Mouse (Mus musculus): Measurements from ENCODE around the gene Irgc1. TPM values are rescaled to one million over a fixed set of nuclear protein-coding genes. Genes with fewer than 3 reads are reported as not detected.
A peak's percentile ranks its signal among the peaks of the same experiment; 100 is the strongest.
"Not testable (repeated sequence)": the region's sequence is repeated elsewhere in the genome, so short reads cannot be mapped to it uniquely, and the experiment has no call there.

Gene Irgc1
- total RNA-seq, 4 experiments from 2014 or later: not detected

- no peak for DNase-seq
These were observed 20.4 kb downstream of the Irgc1 start for GRCm38 (mm10) chr7:24431713-24432112.

DNA sequence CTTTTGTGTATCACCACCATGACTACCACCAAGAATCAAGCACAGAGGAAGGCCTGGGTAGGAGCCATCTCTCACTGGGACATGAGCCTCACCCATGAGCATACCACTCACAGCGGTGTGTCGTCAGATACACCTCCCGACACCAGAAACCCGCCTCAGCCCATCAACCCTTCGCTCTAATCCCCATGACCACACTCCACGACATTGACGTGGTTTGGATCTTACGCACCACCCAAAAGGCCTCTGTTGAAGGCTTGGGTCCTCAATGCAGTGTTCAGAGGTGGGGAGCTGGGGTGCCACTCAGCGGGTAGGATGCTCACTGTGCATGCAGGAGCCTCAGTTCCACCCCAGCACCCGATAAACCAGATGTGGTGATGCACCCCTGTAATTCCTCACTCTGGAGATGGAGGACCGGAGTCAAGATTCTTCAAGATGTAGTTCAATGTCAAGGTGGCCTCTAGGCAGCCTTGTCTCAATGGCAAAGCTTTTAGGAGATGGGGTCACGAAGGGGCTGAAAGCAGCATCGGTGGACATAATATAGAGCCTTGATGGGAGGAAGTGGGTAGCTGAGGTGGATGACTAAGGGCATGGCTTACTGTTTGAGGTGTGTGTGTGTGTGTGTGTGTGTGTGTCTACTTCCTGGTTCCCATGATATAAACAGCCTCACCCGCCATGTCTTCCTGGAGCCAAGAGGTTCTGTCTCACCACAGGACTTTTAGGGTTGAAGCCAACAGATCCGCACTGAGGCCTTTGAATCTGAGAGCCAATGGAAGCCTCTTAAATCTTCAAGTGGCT lies 21.3 kb downstream of the Irgc1 start:
- no peak for DNase-seq

- no peak for DNase-seq
These were observed 22.5 kb downstream of the Irgc1 start for GRCm38 (mm10) chr7:24429413-24430112.

GRCm38 (mm10) chr7:24428725-24429124 lies 23.4 kb downstream of the Irgc1 start:
- no peak for DNase-seq

GRCm38 (mm10) chr7:24427168-24427567 lies 24.9 kb downstream of the Irgc1 start:
- no peak for DNase-seq

DNA sequence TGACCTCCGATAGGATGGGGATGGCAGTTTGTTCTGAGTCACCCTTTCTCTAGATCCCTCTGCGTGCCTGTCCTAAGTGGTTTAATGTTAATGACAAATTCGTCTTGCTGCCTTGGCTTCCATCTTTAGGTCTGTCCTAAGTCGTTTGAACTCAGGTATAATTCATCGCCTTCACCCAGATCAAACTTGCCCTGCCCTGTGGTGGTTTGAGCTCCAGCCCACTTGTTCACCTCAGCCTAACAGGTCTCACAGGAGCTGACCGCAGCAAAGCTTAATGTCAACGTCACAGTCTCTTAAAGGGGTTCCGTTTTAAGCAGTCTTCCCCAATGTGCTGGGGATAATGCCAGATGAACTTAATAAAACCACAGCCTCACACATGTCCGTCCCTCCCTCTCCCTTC lies 26.2 kb downstream of the Irgc1 start:
- DNase-seq: no peak

GRCm38 (mm10) chr7:24423956-24424732 lies 28.0 kb downstream of the Irgc1 start:
- DNase-seq: no peak

DNA sequence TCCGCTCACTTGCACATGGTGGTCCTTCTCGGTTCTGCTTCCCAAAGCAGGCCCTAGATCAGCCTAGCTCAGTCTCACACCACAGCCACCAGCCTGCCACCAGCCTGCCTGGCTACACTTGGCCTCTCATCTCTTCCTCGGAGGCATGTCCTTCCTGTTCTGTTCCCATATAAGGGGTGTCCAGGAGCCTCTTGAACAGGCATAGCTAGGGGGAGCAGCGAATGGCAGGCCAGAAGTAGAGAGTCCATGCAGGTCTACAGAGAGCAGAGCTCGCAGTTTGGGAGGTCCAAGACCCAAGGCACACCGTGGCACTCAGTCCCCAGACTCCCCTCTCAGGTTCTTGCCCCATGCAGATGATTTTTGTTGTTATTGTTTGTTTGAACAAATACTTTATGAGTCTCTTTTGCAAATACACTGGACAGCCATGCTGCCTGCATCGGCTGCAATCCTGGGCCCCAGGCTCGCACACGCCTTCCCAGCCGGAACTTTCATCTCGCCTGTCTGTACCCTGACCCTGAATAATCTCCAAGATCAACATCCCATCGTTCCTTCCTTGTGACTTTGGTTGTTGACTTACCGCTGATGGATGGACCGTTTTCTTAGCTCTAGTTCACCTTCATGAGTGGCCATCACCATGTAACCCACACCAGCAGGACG lies 28.9 kb downstream of the Irgc1 start:
- no peak for DNase-seq

GRCm38 (mm10) chr7:24422251-24422650 lies 29.8 kb downstream of the Irgc1 start:
- DNase-seq: no peak

DNA sequence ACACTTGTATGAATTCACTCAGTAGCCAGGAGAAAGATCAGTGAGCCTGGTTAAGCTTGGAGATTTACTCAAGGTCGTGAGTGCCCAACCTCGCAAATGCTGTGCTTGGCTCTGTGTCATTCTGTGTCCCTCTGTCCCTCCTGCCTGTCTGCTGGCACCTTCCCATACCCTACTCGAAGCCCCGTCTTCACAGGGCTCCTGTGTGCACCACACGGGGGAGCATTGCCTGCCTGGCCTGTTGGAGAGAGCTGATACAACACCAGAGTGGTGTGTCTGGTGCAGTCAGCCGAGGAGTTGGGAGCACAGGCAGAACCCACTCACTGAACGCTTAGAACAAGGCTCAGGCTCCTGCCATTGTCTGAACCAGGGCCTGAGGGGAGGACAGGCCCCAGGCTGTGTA lies 30.4 kb downstream of the Irgc1 start:
- no peak for DNase-seq

GRCm38 (mm10) chr7:24419579-24419978 lies 32.5 kb downstream of the Irgc1 start:
- DNase-seq: no peak

GRCm38 (mm10) chr7:24415261-24415660 lies 36.8 kb downstream of the Irgc1 start:
- DNase-seq: no peak

GRCm38 (mm10) chr7:24413630-24414029 lies 38.5 kb downstream of the Irgc1 start:
- DNase-seq: no peak

GRCm38 (mm10) chr7:24410831-24411230 lies 41.3 kb downstream of the Irgc1 start:
- no peak for DNase-seq

- no peak for DNase-seq
These were observed 42.0 kb downstream of the Irgc1 start for GRCm38 (mm10) chr7:24410123-24410522.

DNA sequence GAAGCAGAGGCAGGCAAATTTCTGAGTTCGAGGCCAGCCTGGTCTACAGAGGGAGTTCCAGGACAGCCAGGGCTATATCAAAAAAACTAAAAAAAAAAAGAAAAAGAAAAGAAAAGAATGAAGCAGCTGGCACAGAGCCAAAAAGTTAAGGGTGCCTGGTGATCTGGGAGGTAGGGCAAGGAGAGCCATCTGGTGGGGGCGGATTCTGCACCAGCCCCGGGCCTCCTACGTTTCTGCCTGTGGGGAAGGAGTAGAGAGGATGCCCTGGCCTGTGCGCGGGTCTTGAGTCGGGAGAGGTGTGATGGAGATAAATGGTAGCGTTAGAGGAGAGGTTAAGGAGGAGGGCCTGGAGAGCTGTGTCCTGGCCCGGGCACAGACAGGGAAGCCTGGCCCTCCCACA lies 43.9 kb downstream of the Irgc1 start:
- DNase-seq: no peak

GRCm38 (mm10) chr7:24406528-24407344 lies 45.4 kb downstream of the Irgc1 start:
- peak; percentile 45 for DNase-seq

- DNase-seq: no peak
These were observed 46.4 kb downstream of the Irgc1 start for GRCm38 (mm10) chr7:24405649-24406048.

- DNase-seq: no peak
These were observed 49.2 kb downstream of the Irgc1 start for GRCm38 (mm10) chr7:24402851-24403250.

DNA sequence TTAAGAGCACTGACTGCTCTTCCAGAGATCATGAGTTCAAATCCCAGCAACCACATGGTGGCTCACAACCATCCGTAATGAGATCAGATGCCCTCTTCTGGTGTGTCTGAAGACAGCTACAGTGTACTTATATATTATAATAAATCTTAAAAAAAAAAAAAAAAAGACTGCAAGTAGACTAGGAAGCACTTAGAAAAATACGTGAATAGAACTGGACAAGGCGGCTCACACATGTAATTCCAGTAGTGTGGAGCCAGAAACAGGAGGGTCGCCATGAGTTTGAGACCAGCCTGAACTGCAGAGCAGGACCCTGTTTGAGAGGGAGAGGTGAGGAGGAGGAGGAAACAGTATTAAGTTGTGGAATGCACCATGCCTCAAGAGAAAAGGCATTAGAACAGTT lies 51.6 kb downstream of the Irgc1 start:
- not testable (repeated sequence) for DNase-seq

- no peak for DNase-seq
These were observed 52.0 kb downstream of the Irgc1 start for GRCm38 (mm10) chr7:24400082-24400452.
